Mouse (Mus musculus): ENCODE data around the gene Nedd9.

The Nedd9 gene

DNA sequence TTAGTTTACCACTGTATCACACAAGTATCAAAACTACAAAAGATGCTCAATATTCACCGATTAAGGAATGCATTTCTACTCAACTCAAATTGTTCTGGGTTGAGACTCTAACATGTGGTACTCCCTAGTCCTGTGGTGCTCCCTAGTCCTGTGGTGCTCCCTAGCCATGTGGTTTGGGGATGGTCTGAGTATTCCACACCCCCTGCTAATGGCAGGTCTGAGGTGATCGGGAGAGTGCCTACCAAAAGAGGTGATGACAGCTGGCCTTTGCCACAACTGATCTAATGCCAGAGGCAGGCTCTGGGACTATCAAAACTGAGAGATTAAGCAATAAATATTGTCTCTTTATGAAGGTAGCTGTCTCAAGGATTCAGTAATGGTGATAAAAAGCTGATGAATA is 149.8 kb downstream of the Nedd9 start:
- no peak for DNase-seq

DNA sequence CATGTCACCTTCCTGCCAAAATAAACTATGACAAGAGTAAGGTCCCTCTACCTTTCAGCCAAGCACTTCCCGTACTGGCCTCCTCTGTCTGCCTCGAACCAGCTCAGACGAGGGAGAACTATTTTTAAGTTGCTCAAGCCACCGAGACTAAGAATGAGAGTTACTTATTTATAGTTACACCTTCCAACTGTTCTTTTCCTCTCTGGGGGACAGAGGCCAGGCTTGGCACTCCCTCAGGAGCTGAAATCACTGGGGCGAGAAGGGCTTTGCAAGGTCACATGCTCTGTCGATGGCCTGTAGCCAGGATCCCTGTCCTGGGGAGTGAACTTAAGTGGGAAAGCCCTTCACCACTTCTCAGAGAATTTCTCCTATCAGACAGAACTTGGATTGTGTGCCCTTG is 150.9 kb downstream of the Nedd9 start:
- peak; percentile 81 for DNase-seq

DNA sequence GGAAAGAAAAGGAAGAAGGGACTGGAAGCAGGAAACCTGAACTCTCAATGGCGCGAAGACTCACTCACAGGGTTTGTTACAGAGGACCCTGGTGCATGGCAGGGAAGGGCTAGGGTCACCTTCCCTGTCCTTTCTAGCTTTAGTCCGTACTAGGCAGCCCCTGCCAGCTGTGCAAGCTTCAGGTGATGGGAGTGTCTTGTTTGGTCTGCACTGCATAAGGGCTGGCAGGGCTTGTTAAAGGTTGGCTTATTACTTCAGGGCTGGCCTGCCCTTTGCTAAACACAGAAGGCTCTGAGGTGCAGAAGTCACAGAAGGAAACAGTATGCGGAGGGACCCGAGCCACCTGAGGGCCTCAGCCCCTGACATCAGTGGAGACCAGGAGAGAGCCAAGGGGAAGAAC is 151.4 kb downstream of the Nedd9 start:
- DNase-seq = no peak

DNA sequence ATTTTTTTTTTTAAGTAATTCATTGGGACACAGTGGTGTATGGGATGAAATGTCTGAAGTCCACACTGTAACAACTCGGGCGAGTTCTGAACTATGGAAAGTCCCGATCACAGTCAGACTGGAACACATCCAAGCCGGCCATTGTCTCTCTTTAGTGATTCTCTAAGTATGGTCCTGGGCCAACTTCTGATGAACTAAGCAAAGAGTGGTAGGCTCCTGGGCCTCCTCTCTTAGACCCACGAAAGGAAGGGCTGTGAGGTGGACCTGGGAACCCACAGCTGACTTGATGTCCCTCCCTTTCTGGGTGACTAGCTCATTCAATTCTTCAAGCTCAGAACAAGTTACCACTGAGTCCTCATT is 152.5 kb downstream of the Nedd9 start:
- peak; percentile 77 for DNase-seq

DNA sequence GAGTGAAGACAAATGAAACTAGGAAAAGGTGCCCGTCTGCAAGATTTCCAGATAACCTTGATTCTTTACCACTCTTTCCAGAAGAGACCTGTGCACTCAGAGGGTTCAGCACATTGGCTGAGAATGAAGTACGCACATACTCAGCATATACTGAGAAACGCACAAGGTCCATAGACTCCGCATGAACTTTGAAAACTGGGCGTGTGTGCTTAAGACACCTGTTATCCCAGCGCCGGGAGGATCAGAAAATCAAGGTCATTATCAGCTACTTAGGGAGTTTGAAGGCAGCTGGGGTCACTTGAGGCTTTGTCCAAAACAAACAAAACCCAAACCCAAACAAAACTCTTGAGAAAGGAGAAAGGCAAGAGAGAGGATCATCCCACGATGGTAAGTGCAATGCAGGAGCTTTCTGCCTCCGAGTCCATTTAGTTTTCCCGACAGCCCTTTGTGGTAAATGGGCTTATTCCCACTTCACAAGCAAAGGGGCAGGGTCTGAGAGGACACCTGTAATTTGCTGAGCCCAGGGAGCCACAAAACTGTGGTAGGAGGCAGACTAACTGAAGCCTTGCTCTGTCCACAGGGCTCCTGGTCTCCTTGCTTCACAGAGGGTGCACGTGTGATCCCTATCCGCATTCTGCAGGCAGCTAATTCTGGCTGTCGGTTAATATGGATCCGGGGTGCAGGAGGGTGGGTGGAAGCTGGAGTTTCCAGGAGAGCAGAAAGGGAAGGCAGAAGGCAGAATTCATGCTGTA is 153.1 kb downstream of the Nedd9 start:
- DNase-seq = no peak

DNA sequence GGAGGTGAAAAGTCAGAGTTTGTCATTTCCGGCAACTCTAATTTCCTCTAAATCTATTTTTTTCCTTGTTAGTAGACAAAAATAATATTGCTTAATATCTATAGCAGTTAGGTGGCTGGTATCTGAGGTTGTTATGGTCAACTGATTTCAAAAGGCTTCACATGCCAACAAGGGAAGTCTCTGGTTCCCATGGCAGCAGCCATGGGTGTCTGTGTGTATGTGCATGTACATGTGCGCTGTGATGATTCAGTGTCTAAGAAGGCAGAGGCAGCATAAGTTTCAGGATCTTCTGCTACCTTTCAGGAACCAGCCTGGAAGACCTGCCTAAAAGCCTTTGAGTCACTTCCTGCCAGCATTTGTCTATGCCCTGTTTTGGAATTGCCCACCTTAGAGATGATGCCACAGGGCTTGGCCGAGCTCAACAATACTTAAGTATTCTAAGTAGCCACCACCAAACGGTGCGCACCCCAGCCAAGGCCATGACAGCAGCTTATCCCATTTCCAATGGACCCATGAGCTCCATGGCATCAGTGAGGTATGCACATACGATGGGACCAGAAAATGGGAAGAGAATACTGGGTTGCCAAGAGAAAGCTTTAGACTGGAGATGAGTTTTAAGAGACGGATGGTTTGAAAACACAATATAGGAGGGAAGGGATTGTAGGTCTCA is 155.4 kb downstream of the Nedd9 start:
- DNase-seq = no peak

DNA sequence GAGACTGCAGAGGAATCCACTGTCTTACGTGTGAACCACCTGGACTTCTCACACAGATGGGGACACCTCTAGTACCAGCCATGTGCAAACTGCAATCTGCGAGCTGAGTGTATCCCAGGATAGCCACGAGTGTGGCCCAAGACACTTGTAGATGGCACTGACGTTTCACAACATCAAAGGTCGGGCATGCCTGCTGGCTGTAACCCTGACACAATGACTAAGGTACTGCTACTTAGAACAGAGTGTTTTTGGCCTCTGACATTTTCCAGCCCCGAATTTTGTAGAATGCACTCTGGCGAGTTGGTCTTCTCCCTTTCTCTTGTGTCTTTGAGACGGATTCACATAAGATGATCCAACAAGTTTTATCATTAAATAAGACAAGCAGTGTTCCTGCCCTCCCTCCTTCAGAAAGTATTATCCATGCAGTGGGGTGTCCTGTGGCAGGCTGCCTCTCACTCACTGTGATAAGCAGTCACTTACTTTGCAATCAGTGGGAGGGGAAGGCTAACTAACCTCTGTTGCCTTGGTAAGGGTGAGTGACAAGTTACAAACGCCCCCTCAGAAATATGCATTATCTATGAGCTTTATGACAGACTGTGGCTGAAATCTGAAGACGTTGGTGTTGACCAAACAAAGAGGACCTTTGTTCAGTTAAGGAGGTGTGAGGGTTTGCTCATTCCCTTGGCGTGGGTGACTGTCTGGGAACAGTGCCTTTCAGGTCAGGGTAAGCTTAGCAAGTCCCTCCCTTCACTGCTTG is 156.4 kb downstream of the Nedd9 start:
- peak; percentile 45 for DNase-seq

DNA sequence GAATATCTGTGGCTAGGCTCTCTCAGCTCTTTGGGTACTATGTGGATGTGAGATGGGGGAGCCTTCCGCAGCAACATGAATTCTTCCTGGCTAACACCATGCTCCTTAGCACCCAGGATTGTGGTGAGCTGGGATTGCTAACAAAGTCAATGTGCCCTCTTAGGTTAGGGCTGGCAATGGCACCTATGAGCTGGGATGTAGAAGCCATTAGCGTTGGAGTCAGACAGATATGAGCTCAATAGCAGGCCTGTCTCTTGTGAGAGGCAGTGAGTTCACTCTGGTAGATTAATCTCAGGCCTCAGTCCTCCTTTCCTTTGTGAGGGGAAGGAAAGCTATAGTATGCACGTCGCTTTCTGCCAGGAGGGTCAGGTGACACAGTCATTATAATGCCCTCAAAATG is 157.1 kb downstream of the Nedd9 start:
- DNase-seq = no peak

DNA sequence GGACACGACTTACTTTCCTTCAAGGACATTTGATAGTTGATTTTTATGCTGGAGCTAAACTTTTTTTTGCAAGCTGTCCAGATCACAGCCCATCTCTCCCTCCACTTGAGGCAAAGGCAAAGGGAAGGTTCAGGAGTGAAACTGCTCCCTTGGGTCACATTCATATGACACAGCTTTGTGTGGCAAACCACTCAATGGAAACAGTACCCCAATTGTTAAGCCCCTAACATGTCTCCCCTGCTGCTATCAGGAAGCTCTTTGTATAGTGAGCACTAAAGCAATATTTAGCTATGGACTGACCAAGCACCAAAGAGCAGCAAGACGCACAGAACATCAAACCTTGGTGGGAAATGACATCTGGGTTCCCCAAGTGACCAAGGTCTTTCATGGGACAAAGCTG is 158.7 kb downstream of the Nedd9 start:
- no peak for DNase-seq

DNA sequence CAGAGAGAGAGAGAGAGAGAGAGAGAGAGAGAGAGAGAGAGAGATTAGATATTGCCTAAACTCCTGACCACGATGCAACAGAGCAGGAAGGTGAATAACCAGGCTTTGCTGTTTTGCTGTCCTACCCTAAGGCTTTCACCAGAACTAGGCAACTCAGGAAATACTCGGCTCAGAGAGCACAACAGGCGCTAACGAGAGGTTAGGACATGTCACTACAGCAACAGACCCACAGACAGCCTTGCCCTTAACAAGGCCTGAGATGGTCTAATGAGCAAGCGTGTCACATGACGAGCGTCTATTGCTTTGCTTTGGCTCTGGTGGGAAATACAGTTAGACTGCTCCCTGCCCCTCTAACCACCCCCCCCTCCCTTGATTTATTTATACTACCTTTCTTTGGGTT is 159.6 kb downstream of the Nedd9 start:
- no peak for DNase-seq

DNA sequence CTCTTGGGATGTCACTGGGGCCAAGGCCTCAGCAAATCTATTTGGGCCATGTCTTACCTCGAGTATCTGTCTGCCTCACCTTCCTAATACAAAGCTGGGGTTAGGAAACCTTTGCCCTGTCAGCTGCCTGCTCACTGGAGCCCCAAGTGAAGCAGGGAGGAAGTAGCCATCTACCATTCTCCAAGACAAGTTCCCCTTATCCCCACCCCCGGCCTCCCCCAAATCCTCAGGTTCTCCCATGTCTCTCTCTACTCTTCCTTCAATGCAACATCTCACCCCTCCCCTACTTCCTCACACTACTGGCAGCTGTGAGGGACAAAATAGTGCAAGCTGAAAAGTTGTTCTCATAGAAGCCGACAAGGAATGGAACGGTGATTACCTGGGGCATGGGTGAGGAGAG is 161.0 kb downstream of the Nedd9 start:
- no peak for DNase-seq

DNA sequence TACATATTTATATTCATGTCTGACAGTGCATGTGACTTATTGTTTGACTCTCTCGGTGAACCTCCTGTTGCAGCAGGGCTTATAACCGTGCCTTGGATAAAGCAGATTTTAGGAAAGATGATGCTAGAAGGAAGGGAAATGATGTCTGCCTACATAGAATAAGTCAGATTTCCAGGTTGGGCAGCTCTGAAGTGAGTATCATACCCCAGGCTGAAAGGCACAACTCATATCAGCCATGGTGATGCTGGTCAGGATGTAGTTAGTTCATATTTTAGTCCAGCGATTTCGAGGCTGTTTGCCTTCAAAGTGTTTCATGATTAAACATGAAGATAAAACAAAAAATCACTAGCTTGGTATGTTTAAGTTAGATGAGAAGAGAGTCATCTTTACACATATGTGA is 161.8 kb downstream of the Nedd9 start:
- DNase-seq = no peak

DNA sequence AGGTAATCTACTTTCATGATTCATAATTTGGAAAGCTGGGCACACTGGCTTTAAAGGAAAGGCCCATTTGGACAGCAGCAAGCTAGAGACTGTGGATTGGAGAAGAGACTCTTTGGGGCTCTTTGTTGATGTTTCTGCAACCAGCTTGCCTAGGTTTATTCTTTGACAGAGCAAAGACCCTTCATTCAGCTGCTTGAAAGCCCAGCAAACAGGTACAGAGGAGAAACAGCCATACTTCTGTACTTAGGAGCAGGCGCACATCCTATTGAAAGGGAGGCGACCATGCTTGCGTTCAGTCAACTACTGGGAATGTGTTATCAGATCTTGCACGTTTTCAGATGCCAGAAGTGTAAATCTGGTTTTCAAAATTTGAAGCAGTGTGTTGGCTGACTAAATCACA is 162.5 kb downstream of the Nedd9 start:
- no peak for DNase-seq

DNA sequence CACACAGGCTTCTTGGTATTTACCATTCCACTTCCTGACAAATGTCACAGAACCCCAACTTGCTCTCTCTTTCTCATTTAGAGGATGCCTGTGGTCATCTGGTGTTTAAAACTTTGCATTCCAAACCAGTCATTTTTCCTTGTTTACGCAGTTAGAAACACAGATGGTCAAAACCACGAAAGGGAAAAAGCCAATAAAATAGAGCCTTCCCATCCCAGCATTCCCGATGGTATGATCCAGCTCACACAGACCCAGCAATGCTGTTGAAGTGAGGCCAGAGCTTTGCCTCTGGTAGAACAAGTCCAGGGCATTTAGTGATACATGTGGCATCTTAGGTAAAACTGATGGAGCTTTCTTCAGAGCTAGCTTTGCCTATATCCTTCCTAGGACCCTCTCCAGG is 165.7 kb downstream of the Nedd9 start:
- peak; percentile 48 for DNase-seq

DNA sequence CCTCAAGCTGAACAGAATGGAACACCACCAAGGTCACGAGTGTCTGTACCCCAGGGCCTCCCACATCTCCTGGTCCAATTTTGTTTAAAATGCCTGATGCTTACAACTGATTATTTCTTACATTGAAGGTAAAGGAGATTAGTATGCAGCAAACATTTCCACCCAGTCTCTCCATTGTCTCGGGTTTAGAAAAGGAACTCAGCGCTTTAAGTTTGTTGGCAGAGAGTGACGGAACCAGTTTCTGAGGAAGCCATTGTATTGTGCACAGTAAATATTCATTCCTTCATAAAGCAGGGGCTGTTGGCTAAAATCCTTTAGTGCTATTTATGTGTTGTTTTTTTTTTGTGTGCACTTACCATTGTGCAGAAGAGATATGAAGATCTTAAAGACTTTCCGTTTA is 166.4 kb downstream of the Nedd9 start:
- DNase-seq = no peak

DNA sequence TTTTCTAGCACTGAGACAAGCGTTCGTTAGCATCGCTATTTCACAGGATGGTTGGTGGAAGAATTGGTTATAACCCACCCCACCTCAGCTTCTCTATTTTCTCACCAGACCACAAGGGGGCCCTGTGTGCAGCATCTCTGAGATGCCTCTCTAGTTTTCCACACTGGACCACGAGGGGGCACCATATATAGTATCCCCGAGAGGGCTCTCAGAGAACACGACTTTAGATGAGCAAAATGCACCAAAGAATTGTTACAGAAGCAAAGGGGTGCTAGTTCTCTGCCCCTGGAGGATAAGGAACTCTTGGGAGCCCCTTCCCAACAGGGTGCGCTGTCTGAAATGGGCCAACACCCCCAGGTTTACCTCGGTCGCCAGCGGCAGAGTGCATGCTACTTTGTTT is 184.4 kb downstream of the Nedd9 start:
- DNase-seq = peak; percentile 92

DNA sequence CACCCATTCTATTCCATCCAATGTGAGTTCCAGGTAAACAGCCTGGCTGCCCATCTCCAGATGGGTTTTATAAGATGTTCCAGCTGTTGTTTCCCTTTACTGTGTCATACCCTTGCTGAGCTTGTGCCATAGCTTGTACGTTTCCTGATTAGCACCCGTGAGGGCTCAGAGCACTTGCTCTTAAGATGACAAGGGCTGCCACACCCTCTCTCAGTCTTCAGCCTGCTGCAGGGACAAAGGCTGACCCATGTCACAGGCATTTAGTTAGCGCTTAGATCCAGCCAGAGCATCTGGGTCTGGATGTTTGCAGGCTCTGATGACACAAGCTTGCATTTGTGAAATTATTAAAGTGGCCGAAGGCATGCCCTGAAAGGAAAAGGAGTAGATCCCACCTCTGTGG is 187.1 kb downstream of the Nedd9 start:
- DNase-seq = peak; percentile 49

DNA sequence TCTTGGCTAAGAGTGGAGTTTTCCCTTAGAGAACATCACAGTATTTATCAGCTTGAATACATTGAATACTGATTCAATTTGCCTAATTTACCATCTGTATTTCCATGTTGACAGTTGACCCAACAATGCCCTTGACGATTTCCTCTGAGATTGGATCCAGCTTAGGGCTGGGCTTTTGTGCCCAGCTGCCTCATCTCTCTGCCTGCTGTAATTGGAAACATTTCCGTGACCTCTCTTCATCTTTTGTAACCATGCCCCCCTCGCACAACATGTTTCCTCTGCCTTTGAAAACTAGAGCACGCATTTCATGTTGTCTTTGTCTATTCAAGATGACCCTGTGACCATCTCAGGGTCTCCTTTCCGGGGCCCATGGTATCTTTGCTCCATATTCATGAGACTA is 188.2 kb downstream of the Nedd9 start:
- peak; percentile 46 for DNase-seq

DNA sequence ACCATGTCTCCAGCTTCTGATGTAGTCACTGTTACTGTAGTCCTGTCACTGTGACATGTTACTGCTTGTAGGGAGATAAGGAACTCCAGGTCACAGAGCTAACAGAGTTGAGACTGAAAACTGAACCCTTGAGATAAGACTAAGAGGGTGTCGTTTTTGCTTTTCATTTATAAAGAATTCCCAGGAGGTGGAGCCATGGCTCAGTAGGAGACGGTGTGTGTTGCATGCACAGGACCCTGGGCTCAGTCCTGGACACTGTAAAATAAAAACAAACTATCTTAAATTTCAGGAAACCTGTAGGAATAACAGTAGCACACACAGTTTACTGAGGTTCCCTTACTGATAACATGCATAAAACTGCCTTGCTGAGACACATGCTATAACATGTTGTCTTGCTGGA is 188.6 kb downstream of the Nedd9 start:
- DNase-seq = no peak

DNA sequence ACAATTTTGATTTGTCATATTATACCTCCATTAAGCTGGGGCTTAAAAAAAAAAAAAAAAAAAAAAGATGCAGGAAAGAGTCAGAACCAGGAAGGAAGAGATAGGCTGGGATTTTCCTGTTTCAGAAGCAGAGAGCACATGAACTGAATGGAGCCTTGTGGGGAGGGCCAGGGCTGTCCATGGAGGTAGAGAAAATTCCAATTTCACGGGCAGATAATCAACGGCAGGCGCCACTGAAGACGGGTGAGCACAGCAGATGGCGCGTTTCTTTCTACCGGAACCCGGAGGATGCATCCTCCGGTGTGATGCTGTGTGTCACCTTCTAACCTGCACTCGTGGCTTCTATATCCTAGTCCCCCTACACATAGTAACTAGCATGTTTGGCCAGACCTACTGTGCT is 190.8 kb downstream of the Nedd9 start:
- no peak for DNase-seq

DNA sequence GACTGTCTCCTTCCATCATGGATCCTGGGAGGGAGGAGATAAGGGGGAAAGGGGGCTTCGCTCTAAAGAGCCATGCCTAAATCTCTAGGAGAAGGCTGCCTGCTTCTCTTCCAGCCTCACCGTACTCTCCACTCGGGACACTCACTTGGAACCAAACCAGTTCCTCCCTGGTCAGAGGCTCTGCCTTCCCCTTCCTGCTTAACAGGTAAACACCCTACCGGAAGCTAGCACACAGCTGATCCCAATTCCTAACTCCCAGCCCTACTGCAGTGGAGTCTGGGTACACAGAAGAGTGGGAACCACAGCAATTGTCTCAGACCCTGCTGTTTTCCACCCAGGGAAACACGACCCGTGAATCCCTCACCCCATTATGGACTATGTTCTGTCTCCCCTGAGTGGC is 191.3 kb downstream of the Nedd9 start:
- peak; percentile 27 for DNase-seq

DNA sequence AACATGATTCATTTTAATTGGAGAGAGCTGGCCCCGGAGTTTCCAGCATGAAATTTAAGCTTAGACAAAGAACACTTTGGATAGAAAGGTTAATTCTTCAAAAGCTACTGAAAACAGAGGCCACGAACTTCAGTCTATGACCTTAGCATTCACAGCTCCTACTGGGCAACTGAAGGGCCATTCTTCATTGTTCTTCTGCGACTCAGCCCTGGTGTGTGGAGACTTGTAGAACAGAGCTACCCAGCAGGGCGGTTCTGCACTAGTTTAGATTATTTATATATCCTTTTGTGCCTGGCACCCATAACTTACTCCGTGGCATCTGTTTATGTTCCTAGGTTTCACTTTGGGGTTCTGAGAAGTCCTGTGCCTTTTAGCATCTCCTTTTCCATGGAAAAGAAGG is 193.6 kb downstream of the Nedd9 start:
- no peak for DNase-seq

DNA sequence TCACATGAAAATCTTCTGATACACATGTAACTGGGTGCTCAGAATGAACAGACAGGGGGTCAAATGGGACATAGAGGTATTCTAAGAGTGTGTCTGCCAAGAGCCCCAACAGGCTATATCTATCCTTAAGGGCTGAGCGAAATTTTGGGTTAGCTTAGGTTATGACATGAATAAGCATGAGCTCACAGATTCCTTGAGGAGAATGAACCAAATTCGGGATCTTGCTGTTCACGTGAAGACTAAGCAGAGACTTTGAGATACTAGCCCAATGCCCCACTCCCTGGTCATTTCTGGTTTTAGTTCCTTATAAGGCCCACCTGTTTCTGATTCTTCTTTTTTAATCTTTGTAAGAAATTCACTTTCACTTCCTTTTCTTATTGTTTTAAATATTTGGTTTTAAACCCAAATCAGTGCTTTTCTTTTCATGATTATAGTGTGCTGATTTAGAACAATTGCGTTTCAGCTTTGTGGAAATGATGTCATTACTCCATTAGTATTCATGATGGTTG is 195.6 kb downstream of the Nedd9 start:
- DNase-seq = no peak

DNA sequence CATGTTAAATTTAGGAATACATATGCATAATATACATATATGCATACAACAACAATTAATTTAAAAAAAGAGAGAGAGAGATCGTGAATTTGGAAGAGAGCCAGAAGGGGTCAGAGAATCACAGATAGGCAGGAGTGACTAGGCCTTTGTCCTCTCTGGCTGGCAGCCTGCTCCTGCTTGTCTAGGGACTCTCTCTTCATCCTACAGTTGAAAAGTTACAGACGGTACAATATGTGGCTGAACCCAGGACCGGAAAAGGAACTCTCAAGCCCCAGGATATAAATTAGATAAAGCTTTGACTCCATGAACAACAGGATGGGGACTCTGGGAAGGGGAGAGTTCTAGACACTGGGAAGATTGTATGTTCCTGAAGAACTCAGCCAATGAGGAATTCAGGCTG is 200.9 kb downstream of the Nedd9 start:
- DNase-seq = no peak
